Mouse (Mus musculus) c-Kit-positive CD71-negative TER-119-negative erythroid progenitor cells, embryonic 14.5 days (primary cell): ENCODE results near the gene Mfsd4b1.

Experiments
- DNase-seq: peaks from one replicate; pipeline ENCODE4 v3.0.0-alpha.2; 2013; ENCODE audit warnings: low read depth

The Mfsd4b1 gene

GRCm38 (mm10) chr10:39959761-39960440 is 65.2 kb downstream of the Mfsd4b1 start, which contains the start of gene Mfsd4b3:
Gene Mfsd4b3 (minus strand): TSS chr10:39960153.
- DNase-seq = peak; percentile 96

GRCm38 (mm10) chr10:39958266-39958665 is 66.8 kb downstream of the Mfsd4b1 start:
- no peak for DNase-seq

- no peak for DNase-seq
Measured at GRCm38 (mm10) chr10:39956340-39956878, 68.7 kb downstream of the Mfsd4b1 start.

GRCm38 (mm10) chr10:39955163-39955562 is 69.9 kb downstream of the Mfsd4b1 start:
- no peak for DNase-seq
